Mouse (Mus musculus) erythroblast, embryonic 14.5 days (primary cell): ENCODE data around the gene Serinc3. TPM values are rescaled to one million over a fixed set of nuclear protein-coding genes. Genes with fewer than 3 reads are reported as not detected.

ENCODE experiments used
- H3K27me3 ChIP-seq: 2 replicates; pipeline ENCODE4 v1.6.1; 2012; ENCODE audit warnings: inconsistent platforms; ENCODE audit not compliant: control insufficient read depth
- H3K36me3 ChIP-seq: 2 replicates; pipeline ENCODE4 v1.6.1; 2012; ENCODE audit warnings: mild to moderate bottlenecking, inconsistent platforms; ENCODE audit not compliant: control insufficient read depth
- H3K4me1 ChIP-seq: 2 replicates; pipeline ENCODE4 v1.6.1; 2012; ENCODE audit warnings: inconsistent platforms; ENCODE audit not compliant: control insufficient read depth
- H3K4me3 ChIP-seq: replicated peaks from 2 replicates; pipeline ENCODE3; 2012; ENCODE audit warnings: moderate library complexity, mild to moderate bottlenecking, inconsistent platforms
- H3K9me3 ChIP-seq: 2 replicates; pipeline ENCODE4 v1.6.1; 2012; ENCODE audit warnings: low read length, inconsistent platforms, mixed read lengths; ENCODE audit not compliant: control insufficient read depth
- GATA1 ChIP-seq: IDR thresholded peaks from 2 replicates; pipeline ENCODE4 v1.6.1; 2012; ENCODE audit warnings: low read length, inconsistent platforms, mixed read lengths
- TAL1 ChIP-seq: IDR thresholded peaks from 3 replicates; pipeline ENCODE4 v1.6.1; 2012; ENCODE audit warnings: low read length, inconsistent platforms, mixed read lengths
- polyA plus RNA-seq: library from polyadenylated mRNA; stranded (reverse); fragments of >175 nt; gene quantifications from 2 replicates; pipeline ENCODE4 v1.2.3, GENCODE M21; 2012

Gene Serinc3
- polyA plus RNA-seq, 1 experiment: 20.3 TPM

DNA sequence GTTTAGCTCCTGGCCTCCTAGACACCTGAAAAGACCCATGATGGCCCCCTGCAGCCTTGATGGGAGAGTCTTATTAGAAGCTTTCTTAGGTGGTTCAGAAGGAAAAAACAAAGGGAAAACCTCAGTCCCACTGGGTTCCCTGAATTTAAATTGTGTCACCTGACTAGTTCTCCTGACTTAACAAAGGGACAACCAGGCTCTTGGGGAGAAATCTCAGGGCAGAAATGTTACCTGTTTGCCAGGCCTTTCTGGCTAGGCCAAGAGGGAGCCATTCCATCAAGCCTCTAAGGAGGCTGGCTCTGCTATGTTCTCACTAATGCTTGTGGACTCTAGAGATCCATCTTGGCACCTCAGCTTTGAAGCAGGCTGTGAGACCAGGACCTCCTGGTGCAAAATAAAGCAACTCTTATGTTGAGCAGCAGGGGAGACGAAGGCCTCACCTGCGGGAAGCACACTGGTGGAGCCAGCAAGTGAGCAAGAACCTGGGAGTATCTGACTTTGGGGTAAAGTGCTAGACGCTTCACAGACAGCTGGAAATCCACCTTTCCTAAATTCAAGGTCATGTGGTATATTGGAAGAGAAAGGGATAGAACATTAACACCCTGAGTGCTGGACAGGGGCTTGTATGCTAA is 27.6 kb downstream of the Serinc3 start:
- H3K4me1 ChIP-seq: no peaks in the 10 kb centered on the region; the same call in 1 of the 2 replicates
- TF ChIP-seq GATA1: no peak
- no peak for TF ChIP-seq TAL1
- peaks cover 100% of the 10 kb centered on the region for H3K36me3 ChIP-seq
- no peaks in the 10 kb centered on the region for H3K27me3 ChIP-seq
- no peak overlapping the region for H3K4me3 ChIP-seq
- no peaks in the 10 kb centered on the region for H3K9me3 ChIP-seq

DNA sequence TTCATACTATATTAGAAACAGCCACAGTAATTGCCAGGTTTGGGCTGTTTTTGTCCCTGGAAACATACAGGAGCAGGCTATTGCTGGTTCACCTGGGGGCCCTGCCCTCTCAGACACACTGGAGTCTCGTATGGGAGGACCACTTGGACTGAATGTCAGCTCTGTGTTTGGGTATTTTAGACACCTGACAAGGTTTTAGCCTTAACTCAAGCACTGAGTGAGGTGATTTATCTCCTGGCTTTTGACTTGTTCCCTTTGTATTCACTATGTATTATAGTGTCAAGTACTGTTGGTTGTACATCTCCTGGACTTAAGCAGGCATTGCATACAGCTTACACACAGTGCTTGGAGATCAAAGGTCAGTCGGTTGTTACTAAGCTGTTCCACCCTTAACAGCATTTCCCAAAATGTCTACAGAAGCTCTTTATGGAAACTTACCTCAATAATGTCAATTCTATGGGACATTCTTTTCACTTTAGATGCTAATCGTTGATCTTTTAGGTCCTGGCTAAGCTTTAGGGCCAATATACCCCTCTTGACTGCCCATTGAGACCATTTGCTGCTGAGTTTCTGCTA is 28.2 kb downstream of the Serinc3 start:
- H3K9me3 ChIP-seq: no peaks in the 10 kb centered on the region
- no peaks in the 10 kb centered on the region; the same call in 1 of the 2 replicates for H3K4me1 ChIP-seq
- H3K4me3 ChIP-seq: no peak overlapping the region
- no peaks in the 10 kb centered on the region for H3K27me3 ChIP-seq
- H3K36me3 ChIP-seq: peaks cover 100% of the 10 kb centered on the region
- no peak for TF ChIP-seq TAL1

DNA sequence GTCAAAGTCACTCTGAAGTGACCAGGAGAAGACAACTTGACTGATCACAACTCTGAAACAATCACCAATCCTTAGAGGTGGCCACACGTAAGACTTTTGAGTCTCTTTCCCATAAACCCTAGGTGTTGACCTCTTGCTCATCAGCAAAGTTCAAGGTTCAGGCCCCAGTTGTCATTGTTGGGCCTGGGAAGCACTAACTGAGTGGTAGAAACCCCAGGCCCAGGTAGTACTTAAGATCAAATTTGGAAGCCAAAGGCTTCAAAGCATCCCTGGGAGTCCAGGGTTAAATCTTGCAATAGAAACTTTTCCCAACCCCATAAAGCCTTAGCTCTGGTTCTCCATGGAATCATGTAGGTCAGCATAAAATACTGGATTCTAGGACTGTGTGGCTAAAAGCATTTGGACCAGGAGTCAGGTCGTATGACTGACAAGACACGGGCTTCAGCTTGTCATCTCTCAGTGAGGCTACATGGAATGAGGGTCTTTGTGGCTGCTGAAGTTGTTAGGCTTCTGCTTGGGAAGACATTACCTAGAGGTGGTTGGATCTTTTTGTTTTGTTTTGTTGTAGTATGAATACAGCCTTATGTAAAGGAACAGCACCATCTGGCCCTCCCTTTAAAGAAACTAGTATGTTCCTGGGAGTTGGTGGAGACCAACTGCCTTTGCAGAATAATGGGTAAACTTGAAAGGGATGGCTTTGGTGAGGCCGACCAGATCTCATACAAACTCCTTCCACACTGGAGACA is 28.9 kb downstream of the Serinc3 start:
- Histone ChIP-seq H3K9me3 (no peaks in the 10 kb centered on the region), H3K4me1 (no peaks in the 10 kb centered on the region; the same call in none of the 2 replicates), H3K4me3 (no peak overlapping the region), H3K27me3 (no peaks in the 10 kb centered on the region), H3K36me3 (peaks cover 100% of the 10 kb centered on the region)
- TF ChIP-seq GATA1 (no peak), TAL1 (no peak)

GRCm38 (mm10) chr2:163615401-163615800 is 29.5 kb downstream of the Serinc3 start:
- Histone ChIP-seq H3K9me3 (no peaks in the 10 kb centered on the region), H3K36me3 (peaks cover 100% of the 10 kb centered on the region), H3K4me3 (no peak overlapping the region), H3K27me3 (no peaks in the 10 kb centered on the region), H3K4me1 (no peaks in the 10 kb centered on the region; the same call in none of the 2 replicates)
- TF ChIP-seq GATA1: no peak
- no peak for TF ChIP-seq TAL1

GRCm38 (mm10) chr2:163613990-163614389 is 30.9 kb downstream of the Serinc3 start:
- H3K27me3 ChIP-seq: no peaks in the 10 kb centered on the region
- H3K4me1 ChIP-seq: peaks cover 3% of the 10 kb centered on the region
- peaks cover 99% of the 10 kb centered on the region for H3K36me3 ChIP-seq
- TF ChIP-seq GATA1 (no peak), TAL1 (no peak)
- no peak overlapping the region for H3K4me3 ChIP-seq
- H3K9me3 ChIP-seq: no peaks in the 10 kb centered on the region

DNA sequence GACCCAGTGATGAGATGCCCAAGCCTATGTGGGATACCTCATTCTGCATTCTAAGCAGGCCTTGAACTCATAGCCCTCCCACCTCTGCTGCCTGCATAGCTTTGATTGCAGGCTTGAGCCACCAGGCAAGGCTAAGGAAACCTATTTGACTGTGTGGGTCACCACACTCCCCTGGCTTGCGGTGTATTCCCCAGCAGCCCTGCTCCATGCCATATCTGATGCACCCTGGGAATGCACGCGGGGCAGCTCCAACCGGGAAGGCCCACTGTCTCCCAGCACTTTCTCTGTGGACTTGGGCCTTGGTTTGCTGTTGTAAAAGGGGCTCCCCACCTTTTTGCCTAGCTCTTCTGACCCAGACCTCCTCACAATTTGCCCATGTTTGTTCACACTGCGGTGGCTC is 31.7 kb downstream of the Serinc3 start:
- Histone ChIP-seq H3K27me3 (no peaks in the 10 kb centered on the region), H3K9me3 (no peaks in the 10 kb centered on the region), H3K36me3 (peaks cover 95% of the 10 kb centered on the region), H3K4me3 (no peak overlapping the region), H3K4me1 (peaks cover 6% of the 10 kb centered on the region)
- no peak for TF ChIP-seq GATA1
- TF ChIP-seq TAL1: no peak

DNA sequence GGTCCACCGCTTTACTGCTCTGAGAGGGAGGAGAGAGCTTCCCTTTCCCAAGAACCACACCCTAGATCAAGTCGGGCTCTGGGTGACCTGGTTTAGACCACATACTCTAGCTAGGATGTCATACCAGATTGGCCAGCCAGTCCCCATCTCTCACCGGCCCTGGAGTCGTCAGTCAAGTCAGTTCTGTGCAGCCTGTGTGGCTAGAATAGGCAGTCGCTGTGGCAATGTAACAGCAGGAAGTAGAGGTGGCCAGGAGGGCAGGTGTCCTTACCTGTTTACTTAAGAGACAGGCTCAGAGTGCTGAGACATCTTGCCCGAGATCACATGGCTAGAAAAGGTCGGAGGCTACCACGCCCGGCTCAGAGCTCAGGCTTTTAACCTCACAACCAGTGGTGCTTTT is 33.8 kb downstream of the Serinc3 start:
- no peak overlapping the region for H3K4me3 ChIP-seq
- H3K4me1 ChIP-seq: peaks cover 24% of the 10 kb centered on the region
- H3K36me3 ChIP-seq: peaks cover 91% of the 10 kb centered on the region
- no peak for TF ChIP-seq TAL1
- TF ChIP-seq GATA1: no peak
- no peaks in the 10 kb centered on the region for H3K9me3 ChIP-seq
- H3K27me3 ChIP-seq: no peaks in the 10 kb centered on the region

GRCm38 (mm10) chr2:163609281-163609975 is 35.5 kb downstream of the Serinc3 start:
- TF ChIP-seq TAL1: no peak
- no peak for TF ChIP-seq GATA1
- Histone ChIP-seq H3K4me3 (no peak overlapping the region), H3K36me3 (peaks cover 79% of the 10 kb centered on the region), H3K9me3 (no peaks in the 10 kb centered on the region), H3K27me3 (no peaks in the 10 kb centered on the region), H3K4me1 (peaks cover 39% of the 10 kb centered on the region)

DNA sequence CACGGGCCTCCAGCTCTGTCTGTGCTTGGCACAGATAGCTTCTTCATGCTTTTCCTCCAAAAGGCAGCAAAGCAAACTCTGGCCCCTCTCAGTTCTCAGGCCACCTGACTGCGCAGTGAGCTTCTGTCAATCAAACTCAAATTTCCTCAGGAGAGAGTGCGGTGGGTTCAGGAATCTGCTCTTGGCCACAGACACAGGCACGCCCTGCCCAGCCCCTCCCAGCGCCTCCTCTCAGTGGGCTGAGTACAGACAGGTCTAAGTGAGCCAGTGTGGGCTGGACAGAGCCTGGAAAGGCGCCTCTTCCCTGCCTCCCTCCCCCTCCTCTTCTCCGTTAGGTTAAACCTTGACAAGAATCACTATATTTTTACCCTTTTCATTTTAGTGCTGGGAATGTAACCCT is 36.9 kb downstream of the Serinc3 start:
- H3K4me1 ChIP-seq: peaks cover 51% of the 10 kb centered on the region
- H3K9me3 ChIP-seq: no peaks in the 10 kb centered on the region
- no peak for TF ChIP-seq GATA1
- TF ChIP-seq TAL1: no peak
- H3K4me3 ChIP-seq: no peak overlapping the region
- no peaks in the 10 kb centered on the region for H3K27me3 ChIP-seq
- peaks cover 65% of the 10 kb centered on the region for H3K36me3 ChIP-seq
